Mouse (Mus musculus) megakaryocyte, embryonic 14.5 days (primary cell): Measurements from ENCODE around the gene Tet3.

Experiments used
- FLI1 ChIP-seq: IDR thresholded peaks from 2 replicates; pipeline ENCODE4 v1.6.1; 2012; ENCODE audit warnings: low read length, inconsistent platforms, mixed read lengths
- GATA1 ChIP-seq: IDR thresholded peaks from 3 replicates; pipeline ENCODE4 v1.6.1; 2012; ENCODE audit warnings: mixed read lengths, low read length, inconsistent platforms, borderline replicate concordance

GRCm38 (mm10) chr6:83424053-83424404, 34.9 kb downstream of the Tet3 start:
- no peak for TF ChIP-seq FLI1
- TF ChIP-seq GATA1: no peak
